Mouse (Mus musculus): ENCODE results near the gene Arhgap32. TPM values are rescaled to one million over a fixed set of nuclear protein-coding genes. Genes with fewer than 3 reads are reported as not detected.

Gene Arhgap32
- polyA plus RNA-seq, 1 experiment = 1.5 TPM

DNA sequence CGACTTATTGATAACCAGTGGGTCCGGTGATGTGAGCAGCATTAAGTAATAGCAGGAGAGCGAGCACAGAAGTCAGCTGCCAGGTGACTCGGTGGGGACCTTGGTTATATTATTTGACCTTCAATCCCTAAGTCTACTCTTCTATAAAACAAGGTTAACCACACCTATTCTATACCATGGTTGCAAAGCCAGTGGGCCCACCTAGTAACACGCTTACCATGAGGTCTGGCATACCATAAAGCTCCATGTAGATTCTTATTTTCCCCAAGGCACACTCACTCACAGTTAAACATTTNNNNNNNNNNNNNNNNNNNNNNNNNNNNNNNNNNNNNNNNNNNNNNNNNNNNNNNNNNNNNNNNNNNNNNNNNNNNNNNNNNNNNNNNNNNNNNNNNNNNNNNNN, 167.7 kb downstream of the Arhgap32 start:
- H3K79me2 ChIP-seq (ENCODE audit: control insufficient read depth, insufficient read depth) = no peaks in the 10 kb centered on the region
- no peaks in the 10 kb centered on the region for H3K36me3 ChIP-seq (ENCODE audit: control insufficient read depth, insufficient read depth)
- H3K4me3 ChIP-seq = no peak overlapping the region
- H3K4me2 ChIP-seq (ENCODE audit: low read depth) = no peak overlapping the region
- no peak for TF ChIP-seq MYOD1 (IDR thresholded peaks at IDR 0.05; ENCODE audit: control insufficient read depth in 1 of 3, insufficient read length in 2 of 3, low read depth in 2 of 3)
- no peak for TF ChIP-seq POLR2AphosphoS2 (IDR thresholded peaks at IDR 0.05; ENCODE audit: insufficient read length, low read depth)
- no peak for TF ChIP-seq MAX (IDR thresholded peaks at IDR 0.05; ENCODE audit: low read depth)
- TF ChIP-seq CEBPB (IDR thresholded peaks at IDR 0.05; ENCODE audit: insufficient read depth, poor library complexity, severe bottlenecking) = no peak
- no peak for TF ChIP-seq TCF12 (IDR thresholded peaks at IDR 0.05; ENCODE audit: insufficient read depth, poor library complexity, severe bottlenecking)
- no peak for TF ChIP-seq REST (IDR thresholded peaks at IDR 0.05; ENCODE audit: insufficient read depth, insufficient read length)
- no peak for TF ChIP-seq POLR2A (IDR thresholded peaks at IDR 0.05; ENCODE audit: insufficient read length, low read depth)
- TF ChIP-seq TCF3 (IDR thresholded peaks at IDR 0.05; ENCODE audit: insufficient read length, low read depth) = no peak
- TF ChIP-seq MYOG (IDR thresholded peaks at IDR 0.05; ENCODE audit: control insufficient read depth in 1 of 3, insufficient read depth in 1 of 3, insufficient read length in 2 of 3, low read depth in 2 of 3) = no peak
- TF ChIP-seq SRF (IDR thresholded peaks at IDR 0.05; ENCODE audit: control insufficient read depth, insufficient read length, low read depth) = no peak
- no peak for TF ChIP-seq USF1 (IDR thresholded peaks at IDR 0.05; ENCODE audit: low read depth)
- no peak for TF ChIP-seq E2F4 (IDR thresholded peaks at IDR 0.05; ENCODE audit: insufficient read depth)
- H3ac ChIP-seq (ENCODE audit: control insufficient read depth, insufficient read length) = no peak overlapping the region
- H3K27me3 ChIP-seq (ENCODE audit: control insufficient read depth, insufficient read depth, insufficient read length) = peaks cover 12% of the 10 kb centered on the region

- H3ac ChIP-seq (ENCODE audit: control insufficient read depth, insufficient read length) = no peak overlapping the region
- H3K4me3 ChIP-seq = no peak overlapping the region
Measured at GRCm38 (mm10) chr9:32291618-32292017, 175.7 kb downstream of the Arhgap32 start.

GRCm38 (mm10) chr9:32292686-32293085, 176.8 kb downstream of the Arhgap32 start:
- no peaks in the 10 kb centered on the region for H3K79me2 ChIP-seq (ENCODE audit: control insufficient read depth, insufficient read depth)
- no peak for TF ChIP-seq TCF3 (IDR thresholded peaks at IDR 0.05; ENCODE audit: insufficient read length, low read depth)
- no peak for TF ChIP-seq MYOG (IDR thresholded peaks at IDR 0.05; ENCODE audit: control insufficient read depth in 1 of 3, insufficient read depth in 1 of 3, insufficient read length in 2 of 3, low read depth in 2 of 3)
- no peak for TF ChIP-seq MYOD1 (IDR thresholded peaks at IDR 0.05; ENCODE audit: control insufficient read depth in 1 of 3, insufficient read length in 2 of 3, low read depth in 2 of 3)
- TF ChIP-seq USF1 (IDR thresholded peaks at IDR 0.05; ENCODE audit: low read depth) = no peak
- no peak for TF ChIP-seq POLR2AphosphoS2 (IDR thresholded peaks at IDR 0.05; ENCODE audit: insufficient read length, low read depth)
- TF ChIP-seq CEBPB (IDR thresholded peaks at IDR 0.05; ENCODE audit: insufficient read depth, poor library complexity, severe bottlenecking) = no peak
- no peak for TF ChIP-seq TCF12 (IDR thresholded peaks at IDR 0.05; ENCODE audit: insufficient read depth, poor library complexity, severe bottlenecking)
- no peak for TF ChIP-seq SRF (IDR thresholded peaks at IDR 0.05; ENCODE audit: control insufficient read depth, insufficient read length, low read depth)
- TF ChIP-seq POLR2A (IDR thresholded peaks at IDR 0.05; ENCODE audit: insufficient read length, low read depth) = no peak
- TF ChIP-seq E2F4 (IDR thresholded peaks at IDR 0.05; ENCODE audit: insufficient read depth) = no peak
- TF ChIP-seq MAX (IDR thresholded peaks at IDR 0.05; ENCODE audit: low read depth) = no peak
- no peak for TF ChIP-seq REST (IDR thresholded peaks at IDR 0.05; ENCODE audit: insufficient read depth, insufficient read length)
- no peak overlapping the region for H3K4me2 ChIP-seq (ENCODE audit: low read depth)
- no peak overlapping the region for H3ac ChIP-seq (ENCODE audit: control insufficient read depth, insufficient read length)
- peaks cover 4% of the 10 kb centered on the region for H3K27me3 ChIP-seq (ENCODE audit: control insufficient read depth, insufficient read depth, insufficient read length)
- no peak overlapping the region for H3K4me3 ChIP-seq
- no peaks in the 10 kb centered on the region for H3K36me3 ChIP-seq (ENCODE audit: control insufficient read depth, insufficient read depth)

More at GRCm38 (mm10) chr9:32291618-32292017, 175.7 kb downstream of the Arhgap32 start:
- Histone ChIP-seq H3K27me3 (ENCODE audit: control insufficient read depth, insufficient read depth, insufficient read length) (peaks cover 4% of the 10 kb centered on the region), H3K79me2 (ENCODE audit: control insufficient read depth, insufficient read depth) (no peaks in the 10 kb centered on the region), H3K36me3 (ENCODE audit: control insufficient read depth, insufficient read depth) (no peaks in the 10 kb centered on the region), H3K4me2 (ENCODE audit: low read depth) (no peak overlapping the region)
- TF ChIP-seq POLR2A (IDR thresholded peaks at IDR 0.05; ENCODE audit: insufficient read length, low read depth) (no peak), USF1 (IDR thresholded peaks at IDR 0.05; ENCODE audit: low read depth) (no peak), TCF12 (IDR thresholded peaks at IDR 0.05; ENCODE audit: insufficient read depth, poor library complexity, severe bottlenecking) (no peak), REST (IDR thresholded peaks at IDR 0.05; ENCODE audit: insufficient read depth, insufficient read length) (no peak), SRF (IDR thresholded peaks at IDR 0.05; ENCODE audit: control insufficient read depth, insufficient read length, low read depth) (no peak), CEBPB (IDR thresholded peaks at IDR 0.05; ENCODE audit: insufficient read depth, poor library complexity, severe bottlenecking) (no peak), E2F4 (IDR thresholded peaks at IDR 0.05; ENCODE audit: insufficient read depth) (no peak), TCF3 (IDR thresholded peaks at IDR 0.05; ENCODE audit: insufficient read length, low read depth) (no peak), MYOG (IDR thresholded peaks at IDR 0.05; ENCODE audit: control insufficient read depth in 1 of 3, insufficient read depth in 1 of 3, insufficient read length in 2 of 3, low read depth in 2 of 3) (no peak), POLR2AphosphoS2 (IDR thresholded peaks at IDR 0.05; ENCODE audit: insufficient read length, low read depth) (no peak), MAX (IDR thresholded peaks at IDR 0.05; ENCODE audit: low read depth) (no peak), MYOD1 (IDR thresholded peaks at IDR 0.05; ENCODE audit: control insufficient read depth in 1 of 3, insufficient read length in 2 of 3, low read depth in 2 of 3) (no peak)

GRCm38 (mm10) chr9:32295061-32295800, 179.3 kb downstream of the Arhgap32 start:
- peaks cover 9% of the 10 kb centered on the region for H3K27me3 ChIP-seq (ENCODE audit: control insufficient read depth, insufficient read depth, insufficient read length)
- no peak overlapping the region for H3K4me2 ChIP-seq (ENCODE audit: low read depth)
- no peaks in the 10 kb centered on the region for H3K36me3 ChIP-seq (ENCODE audit: control insufficient read depth, insufficient read depth)
- no peak overlapping the region for H3ac ChIP-seq (ENCODE audit: control insufficient read depth, insufficient read length)
- no peak overlapping the region for H3K4me3 ChIP-seq
- TF ChIP-seq E2F4 (IDR thresholded peaks at IDR 0.05; ENCODE audit: insufficient read depth) (no peak), POLR2AphosphoS2 (IDR thresholded peaks at IDR 0.05; ENCODE audit: insufficient read length, low read depth) (no peak), TCF12 (IDR thresholded peaks at IDR 0.05; ENCODE audit: insufficient read depth, poor library complexity, severe bottlenecking) (no peak), MYOG (IDR thresholded peaks at IDR 0.05; ENCODE audit: control insufficient read depth in 1 of 3, insufficient read depth in 1 of 3, insufficient read length in 2 of 3, low read depth in 2 of 3) (no peak), USF1 (IDR thresholded peaks at IDR 0.05; ENCODE audit: low read depth) (no peak), REST (IDR thresholded peaks at IDR 0.05; ENCODE audit: insufficient read depth, insufficient read length) (no peak), MYOD1 (IDR thresholded peaks at IDR 0.05; ENCODE audit: control insufficient read depth in 1 of 3, insufficient read length in 2 of 3, low read depth in 2 of 3) (no peak), MAX (IDR thresholded peaks at IDR 0.05; ENCODE audit: low read depth) (no peak), POLR2A (IDR thresholded peaks at IDR 0.05; ENCODE audit: insufficient read length, low read depth) (no peak), TCF3 (IDR thresholded peaks at IDR 0.05; ENCODE audit: insufficient read length, low read depth) (no peak), CEBPB (IDR thresholded peaks at IDR 0.05; ENCODE audit: insufficient read depth, poor library complexity, severe bottlenecking) (no peak), SRF (IDR thresholded peaks at IDR 0.05; ENCODE audit: control insufficient read depth, insufficient read length, low read depth) (no peak)
- H3K79me2 ChIP-seq (ENCODE audit: control insufficient read depth, insufficient read depth) = no peaks in the 10 kb centered on the region
